Mouse (Mus musculus) hindbrain, embryonic 14.5 days (tissue): ENCODE measurements around the gene Otop3. TPM values are rescaled to one million over a fixed set of nuclear protein-coding genes. Genes with fewer than 3 reads are reported as not detected.

Experiments
- ATAC-seq: fragments of 200-750 bp; cut with Nextera tagmentation; 2 replicates; pipeline ENCODE4 v1.8.0; 2017; ENCODE audit warnings: moderate number of reproducible peaks, mild to moderate bottlenecking, moderate TSS enrichment, moderate library complexity; ENCODE audit not compliant: low FRiP score
- DNase-seq: peaks from one replicate; pipeline ENCODE4 v3.0.0-alpha.2; 2015; ENCODE audit warnings: low spot score
- H3K27ac ChIP-seq: fragments of 300-500 bp; sonication (generic); 2 replicates; pipeline ENCODE4 v1.5.1; 2014; ENCODE audit warnings: mild to moderate bottlenecking, moderate library complexity
- H3K27me3 ChIP-seq: fragments of 300-500 bp; sonication (generic); 2 replicates; pipeline ENCODE4 v1.6.1; 2014; ENCODE audit warnings: mild to moderate bottlenecking, low read length, mixed read lengths; ENCODE audit not compliant: control insufficient read depth, insufficient read depth
- H3K36me3 ChIP-seq: fragments of 300-500 bp; sonication (generic); replicated peaks from 2 replicates; pipeline ENCODE4 v1.6.1; 2014; ENCODE audit not compliant: control insufficient read depth, insufficient read depth
- H3K4me1 ChIP-seq: fragments of 300-500 bp; sonication (generic); replicated peaks from 2 replicates; pipeline ENCODE4 v1.6.1; 2014; ENCODE audit warnings: antibody characterized with exemption, low read length, mixed read lengths; ENCODE audit not compliant: control insufficient read depth, insufficient read depth
- H3K4me2 ChIP-seq: fragments of 300-500 bp; sonication (generic); replicated peaks from 2 replicates; pipeline ENCODE4 v1.6.1; 2014; ENCODE audit warnings: mild to moderate bottlenecking, moderate library complexity
- H3K4me3 ChIP-seq: fragments of 300-500 bp; sonication (generic); replicated peaks from 2 replicates; pipeline ENCODE4 v1.5.1; 2014; ENCODE audit warnings: mild to moderate bottlenecking, low read length
- H3K9ac ChIP-seq: fragments of 300-500 bp; sonication (generic); 2 replicates; pipeline ENCODE4 v1.6.1; 2014
- H3K9me3 ChIP-seq: fragments of 300-500 bp; sonication (generic); 2 replicates; pipeline ENCODE4 v1.6.1; 2016; ENCODE audit warnings: low read length; ENCODE audit not compliant: control insufficient read depth
- WGBS: fragments of 180-500 bp; shearing (Covaris S2); extraction: QIAGEN DNeasy Blood & Tissue Kit; methylation state at CpG from one replicate; pipeline ENCODE4 v1.1.7; 2014; 5-methylcytosine and 5-hydroxymethylcytosine counted together
- polyA plus RNA-seq: library from polyadenylated mRNA; unstranded; fragments of >200 nt; fragmentation: Nextera tagmentation; extraction: Ambion mirVana; gene quantifications from 2 replicates; pipeline ENCODE4 v1.2.1, GENCODE M21; 2014

Otop3 gene
- polyA plus RNA-seq, 1 experiment from 2014 or later, result 1.9 TPM

DNA sequence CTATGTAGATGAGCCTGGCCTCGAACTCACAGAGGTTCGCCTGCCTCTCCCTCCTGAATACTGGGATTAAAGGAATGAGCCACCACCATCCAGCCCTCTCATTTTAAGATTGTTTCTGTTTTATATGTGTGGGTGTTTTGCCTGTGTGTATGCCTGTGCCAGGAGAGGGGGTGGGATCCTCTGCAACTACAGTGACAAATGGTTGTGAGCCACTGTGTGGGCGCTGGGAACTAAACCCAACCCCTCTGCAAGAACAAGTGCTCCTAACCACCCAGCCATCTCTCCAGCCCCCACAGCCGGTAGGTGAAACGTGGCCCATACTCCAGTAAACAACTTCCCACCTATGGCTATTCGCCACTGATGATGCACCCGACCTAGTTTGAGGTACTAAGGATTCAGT lies 56.8 kb downstream of the Otop3 start:
- DNase-seq (no peak), ATAC-seq (no peak)
- Histone ChIP-seq H3K4me3 (no peak overlapping the region), H3K9ac (no peak overlapping the region), H3K4me1 (no peaks in the 10 kb centered on the region), H3K36me3 (peaks cover 70% of the 10 kb centered on the region), H3K4me2 (no peak overlapping the region), H3K27me3 (no peaks in the 10 kb centered on the region), H3K27ac (no peak overlapping the region), H3K9me3 (no peaks in the 10 kb centered on the region)
- WGBS, result 90% methylated on average over 7 of the region's 7 CpGs

DNA sequence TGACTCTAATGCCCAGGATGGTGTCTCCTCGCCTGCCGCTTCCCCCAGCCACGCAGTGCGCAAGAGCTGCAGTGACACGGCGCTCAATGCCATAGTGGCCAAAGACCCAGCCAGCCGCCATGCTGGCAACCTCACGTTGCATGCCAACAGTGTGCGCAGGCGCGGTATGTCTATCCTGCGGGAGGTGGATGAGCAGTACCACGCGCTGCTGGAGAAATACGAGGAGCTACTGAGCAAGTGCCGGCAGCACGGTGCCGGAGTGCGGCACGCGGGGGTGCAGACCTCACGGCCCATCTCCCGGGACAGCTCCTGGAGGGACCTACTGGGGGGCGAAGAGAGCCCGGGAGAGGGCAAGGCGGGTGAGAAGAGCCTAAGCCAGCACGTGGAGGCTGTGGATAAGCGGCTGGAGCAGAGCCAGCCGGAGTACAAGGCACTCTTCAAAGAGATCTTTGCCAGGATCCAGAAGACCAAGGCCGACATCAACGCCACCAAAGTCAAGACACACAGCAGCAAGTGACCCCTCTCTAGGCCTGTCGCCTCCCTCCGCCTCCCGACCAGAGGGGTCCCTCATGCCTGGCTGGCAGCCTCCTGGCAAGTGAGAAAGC lies 59.3 kb downstream of the Otop3 start:
- ATAC-seq (no peak), DNase-seq (no peak)
- no peak overlapping the region for H3K4me2 ChIP-seq
- H3K4me1 ChIP-seq, result no peaks in the 10 kb centered on the region
- H3K36me3 ChIP-seq, result peaks cover 76% of the 10 kb centered on the region
- H3K4me3 ChIP-seq, result no peak overlapping the region
- 67% methylated on average over 34 of the region's 34 CpGs for WGBS
- H3K9ac ChIP-seq, result no peak overlapping the region
- H3K27me3 ChIP-seq, result no peaks in the 10 kb centered on the region
- no peak overlapping the region for H3K27ac ChIP-seq
- H3K9me3 ChIP-seq, result no peaks in the 10 kb centered on the region

Other genes starting within 250 kb of the Otop3 start
- gene Rab37, start 243.3 kb upstream of the Otop3 start, polyA plus RNA-seq, result 0.59 and 0.66 TPM in 2 replicates
- gene Cd300lf, start 200.7 kb upstream of the Otop3 start, polyA plus RNA-seq, result not detected in 2 replicates
- gene Slc9a3r1, start 171.4 kb upstream of the Otop3 start, polyA plus RNA-seq, result 60.5 and 65.9 TPM in 2 replicates
- 10.7 and 11.7 TPM in 2 replicates for gene Tmem104, start 147.2 kb upstream of the Otop3 start, polyA plus RNA-seq
- 18.2 and 20.0 TPM in 2 replicates for gene Nat9, start 146.9 kb upstream of the Otop3 start, polyA plus RNA-seq
- 0.33 and 0.35 TPM in 2 replicates for gene Grin2c, start 67.5 kb upstream of the Otop3 start, polyA plus RNA-seq
- gene Fdxr, start 57.7 kb upstream of the Otop3 start, polyA plus RNA-seq, result 15.2 TPM in 2 replicates
- 1.4 and 1.5 TPM in 2 replicates for gene Fads6, start 37.1 kb upstream of the Otop3 start, polyA plus RNA-seq
- gene Otop2, start 27.6 kb upstream of the Otop3 start, polyA plus RNA-seq, result 0.08 and 0.14 TPM in 2 replicates
- 0.15 TPM in 1 of 2 replicates, not detected in the other for gene Ush1g, start 12.7 kb upstream of the Otop3 start, polyA plus RNA-seq
- 44.5 and 50.2 TPM in 2 replicates for gene Hid1, start 33.0 kb downstream of the Otop3 start, polyA plus RNA-seq
- gene Cdr2l, start 47.2 kb downstream of the Otop3 start, polyA plus RNA-seq, result 25.7 and 28.5 TPM in 2 replicates
- gene Mrpl58, start 69.0 kb downstream of the Otop3 start, polyA plus RNA-seq, result 196 and 222 TPM in 2 replicates
- gene Atp5h, start 85.2 kb downstream of the Otop3 start, polyA plus RNA-seq, result 897 and 1,000 TPM in 2 replicates
- gene Kctd2, start 85.4 kb downstream of the Otop3 start, polyA plus RNA-seq, result 31.3 and 32.3 TPM in 2 replicates
- gene Trim80, start 105.8 kb downstream of the Otop3 start, polyA plus RNA-seq, result not detected in 2 replicates
- 0.18 TPM in 1 of 2 replicates, not detected in the other for gene Slc16a5, start 127.7 kb downstream of the Otop3 start, polyA plus RNA-seq
- 14.2 and 14.8 TPM in 2 replicates for gene Armc7, start 140.9 kb downstream of the Otop3 start, polyA plus RNA-seq
- 85.3 and 98.0 TPM in 2 replicates for gene Nt5c, start 157.1 kb downstream of the Otop3 start, polyA plus RNA-seq
- 1,350 and 1,384 TPM in 2 replicates for gene Jpt1, start 179.7 kb downstream of the Otop3 start, polyA plus RNA-seq
- gene Sumo2, start 201.5 kb downstream of the Otop3 start, polyA plus RNA-seq, result 968 and 989 TPM in 2 replicates
- 95.2 and 99.8 TPM in 2 replicates for gene Nup85, start 229.7 kb downstream of the Otop3 start, polyA plus RNA-seq